Mouse (Mus musculus) left cerebral cortex, adult 11 months (tissue): ENCODE results near the gene Gm10715.
"Not testable (repeated sequence)": the region's sequence is repeated elsewhere in the genome, so short reads cannot be mapped to it uniquely, and the experiment has no call there.

Experiments
- DNase-seq: peaks from one replicate; pipeline ENCODE4 v3.0.0; 2022; ENCODE audit warnings: low spot score

Gene Gm10715

GRCm38 (mm10) chr9:3024912-3025467, 11.7 kb upstream of the Gm10715 start, which contains the start of gene Gm10717:
Gene Gm10717, plus strand, starts transcription at chr9:3025417.
- DNase-seq: not testable (repeated sequence)

- DNase-seq: peak; percentile 17
Observed at GRCm38 (mm10) chr9:3025653-3026052, 11.0 kb upstream of the Gm10715 start.

GRCm38 (mm10) chr9:3026136-3026535, 10.5 kb upstream of the Gm10715 start:
- not testable (repeated sequence) for DNase-seq

DNA sequence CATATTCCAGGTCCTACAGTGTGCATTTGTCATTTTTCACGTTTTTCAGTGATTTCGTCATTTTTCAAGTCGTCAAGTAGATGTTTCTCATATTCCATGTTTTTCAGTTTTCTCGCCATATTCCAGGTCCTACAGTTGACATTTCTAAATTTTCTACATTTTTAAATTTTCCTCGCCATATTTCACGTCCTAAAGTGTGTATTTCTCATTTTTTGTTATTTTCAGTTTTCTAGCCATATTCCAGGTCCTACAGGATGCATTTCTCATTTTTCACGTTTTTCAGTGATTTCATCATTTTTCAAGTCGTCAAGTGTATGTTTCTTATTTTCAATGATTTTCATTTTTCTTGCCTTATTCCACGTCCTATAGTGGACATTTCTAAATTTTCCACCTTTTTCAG, 9.9 kb upstream of the Gm10715 start:
- not testable (repeated sequence) for DNase-seq

- not testable (repeated sequence) for DNase-seq
Observed at GRCm38 (mm10) chr9:3027200-3027599, 9.5 kb upstream of the Gm10715 start.

DNA sequence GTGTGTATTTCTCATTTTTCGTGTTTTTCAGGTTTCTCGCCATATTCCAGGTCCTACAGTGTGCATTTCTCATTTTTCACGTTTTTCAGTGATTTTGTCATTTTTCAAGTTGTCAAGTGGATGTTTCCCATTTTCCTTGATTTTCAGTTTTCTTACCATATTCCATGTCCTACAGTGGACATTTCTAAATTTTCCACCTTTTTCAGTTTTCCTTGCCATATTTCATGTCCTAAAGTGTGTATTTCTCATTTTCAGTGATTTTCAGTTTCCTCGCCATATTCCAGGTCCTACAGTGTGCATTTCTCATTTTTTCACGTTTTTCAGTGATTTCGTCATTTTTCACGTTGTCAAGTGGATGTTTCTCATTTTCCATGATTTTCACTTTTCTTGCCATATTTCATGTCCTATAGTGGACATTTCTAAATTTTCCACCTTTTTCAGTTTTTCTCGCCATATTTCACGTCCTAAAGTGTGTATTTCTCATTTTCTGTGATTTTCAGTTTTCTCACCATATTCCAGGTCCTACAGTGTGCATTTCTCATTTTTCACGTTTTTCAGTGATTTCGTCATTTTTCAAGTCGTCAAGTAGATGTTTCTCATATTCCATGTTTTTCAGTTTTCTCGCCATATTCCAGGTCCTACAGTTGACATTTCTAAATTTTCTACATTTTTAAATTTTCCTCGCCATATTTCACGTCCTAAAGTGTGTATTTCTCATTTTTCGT, 7.2 kb upstream of the Gm10715 start:
- not testable (repeated sequence) for DNase-seq

- not testable (repeated sequence) for DNase-seq
Observed at GRCm38 (mm10) chr9:3030677-3031318, 5.9 kb upstream of the Gm10715 start.

DNA sequence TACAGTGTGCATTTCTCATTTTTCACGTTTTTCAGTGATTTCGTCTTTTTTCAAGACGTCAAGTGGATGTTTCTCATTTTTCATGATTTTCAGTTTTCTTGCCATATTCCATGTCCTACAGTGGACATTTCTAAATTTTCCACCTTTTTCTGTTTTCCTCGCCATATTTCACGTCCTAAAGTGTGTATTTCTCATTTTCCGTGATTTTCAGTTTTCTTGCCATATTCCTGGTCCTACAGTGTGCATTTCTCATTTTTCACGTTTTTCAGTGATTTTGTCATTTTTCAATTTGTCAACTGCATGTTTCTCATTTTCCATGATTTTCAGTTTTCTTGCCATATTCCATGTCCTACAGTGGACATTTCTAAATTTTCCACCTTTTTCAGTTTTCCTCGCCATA, 2.4 kb upstream of the Gm10715 start, which contains the start of gene Gm17535:
Gene Gm17535, plus strand, starts transcription at position 301 of the 400 bp plus-strand sequence.
- not testable (repeated sequence) for DNase-seq

GRCm38 (mm10) chr9:3038161-3038560, 1.5 kb downstream of the Gm10715 start:
- not testable (repeated sequence) for DNase-seq
